Mouse (Mus musculus) hindbrain, postnatal 0 days (tissue): ENCODE measurements around the gene Dhps. TPM values are rescaled to one million over a fixed set of nuclear protein-coding genes. Genes with fewer than 3 reads are reported as not detected.
"Not testable (repeated sequence)": the region's sequence is repeated elsewhere in the genome, so short reads cannot be mapped to it uniquely, and the experiment has no call there.

Source experiments
- ATAC-seq: fragments of 200-750 bp; cut with Nextera tagmentation; 2 replicates; pipeline ENCODE4 v1.8.0; 2017; ENCODE audit warnings: mild to moderate bottlenecking, moderate TSS enrichment, moderate library complexity
- DNase-seq: peaks from one replicate; pipeline ENCODE4 v3.0.0-alpha.2; 2015; ENCODE audit warnings: low spot score
- H3K27ac ChIP-seq: fragments of 300-500 bp; sonication (generic); 2 replicates; pipeline ENCODE4 v1.5.1; 2014; ENCODE audit warnings: mild to moderate bottlenecking
- H3K27me3 ChIP-seq: fragments of 300-500 bp; sonication (generic); 2 replicates; pipeline ENCODE4 v1.6.1; 2014; ENCODE audit warnings: low read length, mixed read lengths; ENCODE audit not compliant: insufficient read depth
- H3K36me3 ChIP-seq: fragments of 300-500 bp; sonication (generic); 2 replicates; pipeline ENCODE4 v1.6.1; 2014; ENCODE audit warnings: low read length, mixed read lengths; ENCODE audit not compliant: insufficient read depth
- H3K4me1 ChIP-seq: fragments of 300-500 bp; sonication (generic); 2 replicates; pipeline ENCODE4 v1.6.1; 2014; ENCODE audit warnings: antibody characterized with exemption, low read length, mixed read lengths; ENCODE audit not compliant: insufficient read depth
- H3K4me2 ChIP-seq: fragments of 300-500 bp; sonication (generic); 2 replicates; pipeline ENCODE4 v1.6.1; 2014; ENCODE audit warnings: low read depth, mild to moderate bottlenecking, low read length, moderate library complexity, mixed read lengths
- H3K4me3 ChIP-seq: fragments of 300-500 bp; sonication (generic); 2 replicates; pipeline ENCODE4 v1.5.1; 2014; ENCODE audit warnings: low read length
- H3K9ac ChIP-seq: fragments of 300-500 bp; sonication (generic); replicated peaks from 2 replicates; pipeline ENCODE4 v1.6.1; 2014; ENCODE audit warnings: mild to moderate bottlenecking, low read length, moderate library complexity, mixed read lengths
- H3K9me3 ChIP-seq: fragments of 300-500 bp; sonication (generic); 2 replicates; pipeline ENCODE4 v1.6.1; 2016; ENCODE audit warnings: low read length, mixed read lengths
- CTCF ChIP-seq: IDR thresholded peaks from 2 replicates; pipeline ENCODE4 v1.5.1; 2016; ENCODE audit warnings: antibody characterized with exemption, control low read depth, low read depth
- WGBS: fragments of 180-500 bp; shearing (Covaris S2); extraction: QIAGEN DNeasy Blood & Tissue Kit; methylation state at CpG from one replicate; pipeline ENCODE4 v1.1.7; 2014; 5-methylcytosine and 5-hydroxymethylcytosine counted together
- polyA plus RNA-seq: library from polyadenylated mRNA; unstranded; fragments of >200 nt; fragmentation: Nextera tagmentation; extraction: Ambion mirVana; gene quantifications from 2 replicates; pipeline ENCODE4 v1.2.1, GENCODE M21; 2015
- total RNA-seq: library from RNA; depleted of rRNA; stranded (reverse); fragments of >200 nt; gene quantifications from 2 replicates; pipeline ENCODE4 v1.2.3, GENCODE M21; 2014

The Dhps gene
- total and polyA plus RNA-seq, 2 experiments from 2014 or later: 103 to 118 TPM

DNA sequence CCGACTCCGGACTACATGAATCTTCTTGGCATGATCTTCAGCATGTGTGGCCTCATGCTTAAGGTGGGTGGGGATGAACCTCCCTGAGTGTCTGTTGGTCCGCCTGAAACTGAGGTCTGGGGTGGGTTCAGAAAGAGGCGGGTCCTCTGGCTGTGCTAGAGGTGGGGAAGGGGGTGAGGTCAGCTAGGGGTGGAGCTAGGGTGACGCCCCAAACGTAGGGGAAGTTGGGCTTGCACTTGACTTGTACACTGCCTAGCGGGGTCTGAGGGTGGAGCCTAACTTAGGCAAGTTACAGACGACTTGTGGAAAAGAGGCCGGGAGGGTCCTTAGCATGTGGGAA, 9.6 kb downstream of the Dhps start, which contains the start of gene Wdr83:
Gene Wdr83 (minus strand): TSS at position 91 of the 340 bp plus-strand sequence.
- ATAC-seq (peak; percentile 24; the same call in 1 of the 2 replicates), DNase-seq (peak; percentile 17)
- Histone ChIP-seq H3K36me3 (peaks cover 2% of the 10 kb centered on the region; the same call in 1 of the 2 replicates), H3K27ac (peak within 1 kb of the TSS; percentile 75), H3K4me2 (peak within 1 kb of the TSS; percentile 99), H3K4me3 (peak within 1 kb of the TSS; percentile 91), H3K4me1 (peaks cover 15% of the 10 kb centered on the region), H3K9ac (peak within 1 kb of the TSS; percentile 91), H3K27me3 (no peaks in the 10 kb centered on the region), H3K9me3 (no peaks in the 10 kb centered on the region)
- TF ChIP-seq CTCF: no peak
- 3% methylated on average over 9 of the region's 9 CpGs for WGBS

- H3K36me3 ChIP-seq, H3K27me3 ChIP-seq, H3K4me2 ChIP-seq, H3K4me3 ChIP-seq, DNase-seq, H3K9me3 ChIP-seq, H3K9ac ChIP-seq, H3K27ac ChIP-seq, ATAC-seq: not testable (repeated sequence)
- H3K4me1 ChIP-seq: peaks cover 15% of the 10 kb centered on the region
- WGBS: 92% methylated on average over 4 of the region's 4 CpGs
These were observed 10.6 kb downstream of the Dhps start for GRCm38 (mm10) chr8:85082169-85082568.

DNA sequence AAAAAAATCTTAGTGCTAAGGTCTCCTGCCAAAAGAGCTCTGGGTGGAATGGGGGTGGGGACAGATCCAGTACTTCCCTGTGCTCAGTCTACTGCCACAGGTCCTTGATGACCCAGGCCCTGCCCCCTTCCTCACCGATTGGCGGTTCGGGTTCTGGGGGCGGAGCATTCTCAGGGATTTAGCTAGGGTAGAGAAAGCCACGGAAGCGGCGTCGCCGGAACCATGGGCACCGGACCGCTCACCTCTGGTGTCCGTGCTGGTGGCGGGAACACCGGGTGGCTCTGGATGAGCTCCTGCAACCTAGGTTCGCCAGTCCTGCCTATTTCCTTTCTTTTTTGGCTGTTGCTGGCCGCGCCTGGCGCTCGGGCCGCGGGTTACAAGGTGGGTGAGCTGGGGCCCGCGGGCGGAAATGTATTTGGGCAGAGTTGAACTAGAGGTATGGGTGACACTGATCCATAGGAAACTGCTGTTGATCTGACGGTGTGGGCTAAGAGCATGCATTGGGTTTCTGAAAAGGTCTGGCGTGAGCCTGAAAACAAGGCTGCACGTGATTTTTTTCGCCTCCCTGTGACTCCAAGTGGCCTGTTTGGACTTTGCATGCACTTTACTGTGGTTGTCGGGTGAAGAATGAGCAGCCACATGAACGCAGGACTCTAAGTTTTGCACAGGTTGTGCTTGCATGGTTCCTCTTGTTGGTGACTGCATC, 11.7 kb downstream of the Dhps start, which contains the start of gene Man2b1:
Gene Man2b1 (plus strand): TSS at position 163 of the 706 bp plus-strand sequence.
- 0 out of 2 replicates have a peak, but pooled peaks cover 6% of the 10 kb centered on the region for H3K36me3 ChIP-seq
- H3K4me2 ChIP-seq: peak within 1 kb of the TSS; percentile 93
- WGBS: 0% methylated on average over 30 of the region's 30 CpGs
- H3K9ac ChIP-seq: peak within 1 kb of the TSS; percentile 61
- TF ChIP-seq CTCF: peak; percentile 66
- ATAC-seq: peak; percentile 88
- H3K27ac ChIP-seq: peak within 1 kb of the TSS; percentile 56; the same call in 1 of the 2 replicates
- H3K4me1 ChIP-seq: peaks cover 15% of the 10 kb centered on the region
- DNase-seq: peak; percentile 89
- H3K4me3 ChIP-seq: peak within 1 kb of the TSS; percentile 64
- no peaks in the 10 kb centered on the region for H3K9me3 ChIP-seq
- H3K27me3 ChIP-seq: no peaks in the 10 kb centered on the region

DNA sequence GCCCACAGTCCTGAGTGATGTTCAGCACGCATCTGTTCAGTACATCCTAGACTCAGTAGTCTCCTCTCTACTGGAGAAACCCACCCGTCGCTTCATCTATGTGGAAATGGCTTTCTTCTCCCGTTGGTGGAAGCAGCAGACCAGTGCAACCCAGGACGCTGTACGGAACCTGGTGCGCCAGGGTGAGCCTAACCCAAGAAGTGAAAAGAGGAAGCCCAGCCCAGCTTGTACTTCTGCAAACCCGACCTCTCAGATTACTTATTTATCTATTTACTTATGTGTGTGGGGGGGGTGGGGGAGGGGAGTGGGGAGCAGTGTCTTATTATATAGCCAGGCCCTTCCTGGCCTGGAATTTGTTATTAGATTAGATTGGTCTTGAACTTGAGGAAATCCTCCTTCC, 13.1 kb downstream of the Dhps start:
- 0 out of 2 replicates have a peak overlapping the region, but pooled peaks have one; percentile 93 for H3K4me2 ChIP-seq
- peaks cover 12% of the 10 kb centered on the region for H3K4me1 ChIP-seq
- no peak overlapping the region for H3K9ac ChIP-seq
- no peaks in the 10 kb centered on the region for H3K9me3 ChIP-seq
- no peak overlapping the region for H3K27ac ChIP-seq
- H3K36me3 ChIP-seq: 0 out of 2 replicates have a peak, but pooled peaks cover 6% of the 10 kb centered on the region
- no peak for DNase-seq
- no peak for ATAC-seq
- no peak overlapping the region for H3K4me3 ChIP-seq
- WGBS: 92% methylated on average over 8 of the region's 8 CpGs
- no peak for TF ChIP-seq CTCF
- H3K27me3 ChIP-seq: no peaks in the 10 kb centered on the region

DNA sequence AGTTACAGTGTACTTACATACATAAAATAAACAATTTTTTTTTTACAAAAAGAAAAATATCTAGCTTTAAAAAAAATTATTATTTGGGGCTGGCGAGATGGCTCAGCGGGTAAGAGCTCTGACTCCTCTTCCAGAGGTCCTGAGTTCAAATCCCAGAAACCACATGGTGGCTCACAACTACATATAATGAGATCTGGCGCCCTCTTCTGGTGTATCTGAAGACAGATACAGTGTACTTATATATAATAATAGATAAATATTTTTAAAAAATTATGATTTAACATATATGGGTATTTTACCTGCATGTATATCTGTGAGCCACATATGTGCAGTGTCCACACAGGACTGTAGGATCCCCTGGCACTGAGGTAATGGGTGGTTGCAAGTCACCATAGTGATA, 14.7 kb downstream of the Dhps start:
- TF ChIP-seq CTCF: no peak
- WGBS: 78% methylated on average over 3 of the region's 3 CpGs
- H3K9me3 ChIP-seq: no peaks in the 10 kb centered on the region
- H3K4me2 ChIP-seq: no peak overlapping the region
- no peak overlapping the region for H3K4me3 ChIP-seq
- H3K36me3 ChIP-seq: 0 out of 2 replicates have a peak, but pooled peaks cover 6% of the 10 kb centered on the region
- H3K27me3 ChIP-seq: no peaks in the 10 kb centered on the region
- no peak overlapping the region for H3K9ac ChIP-seq
- H3K27ac ChIP-seq: no peak overlapping the region
- DNase-seq (no peak), ATAC-seq (no peak)
- H3K4me1 ChIP-seq: peaks cover 9% of the 10 kb centered on the region

DNA sequence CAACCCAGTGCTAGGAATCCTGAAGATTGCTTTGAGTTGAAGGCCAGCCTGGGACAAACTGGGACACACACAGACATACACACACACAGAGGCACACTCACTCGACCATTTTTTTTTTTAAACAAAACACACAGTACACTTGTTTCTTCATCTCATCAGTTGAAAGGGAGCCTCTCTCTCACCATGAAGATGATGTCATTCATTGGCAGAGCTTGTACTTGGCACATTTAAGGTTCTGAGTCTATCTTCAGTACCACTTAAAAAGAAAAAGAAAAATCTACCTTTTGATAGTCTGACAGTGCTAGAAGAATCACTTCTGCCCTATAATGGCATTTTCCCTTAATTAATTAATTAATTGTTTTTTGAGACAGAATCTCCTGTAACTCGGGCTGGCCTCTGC, 17.2 kb downstream of the Dhps start:
- no peak for ATAC-seq
- H3K9ac ChIP-seq: no peak overlapping the region
- 63% methylated on average over 2 of the region's 2 CpGs for WGBS
- no peak overlapping the region for H3K27ac ChIP-seq
- no peaks in the 10 kb centered on the region for H3K27me3 ChIP-seq
- no peak overlapping the region for H3K4me3 ChIP-seq
- DNase-seq: no peak
- no peak overlapping the region for H3K4me2 ChIP-seq
- 0 out of 2 replicates have a peak, but pooled peaks cover 6% of the 10 kb centered on the region for H3K36me3 ChIP-seq
- no peaks in the 10 kb centered on the region for H3K9me3 ChIP-seq
- TF ChIP-seq CTCF: no peak
- 0 out of 2 replicates have a peak, but pooled peaks cover 4% of the 10 kb centered on the region for H3K4me1 ChIP-seq

GRCm38 (mm10) chr8:85090856-85091255, 19.3 kb downstream of the Dhps start:
- no peak overlapping the region for H3K4me3 ChIP-seq
- TF ChIP-seq CTCF: no peak

More at GRCm38 (mm10) chr8:85090856-85091255, 19.3 kb downstream of the Dhps start:
- Histone ChIP-seq H3K4me1 (no peaks in the 10 kb centered on the region), H3K27me3 (no peaks in the 10 kb centered on the region), H3K9ac (no peak overlapping the region), H3K36me3 (peaks cover 15% of the 10 kb centered on the region), H3K27ac (no peak overlapping the region), H3K4me2 (no peak overlapping the region), H3K9me3 (no peaks in the 10 kb centered on the region)
- ATAC-seq: no peak
- 92% methylated on average over 11 of the region's 11 CpGs for WGBS
- no peak for DNase-seq
